Mouse (Mus musculus) embryonic facial prominence, embryonic 15.5 days (tissue): ENCODE measurements around the gene Efr3b. TPM values are rescaled to one million over a fixed set of nuclear protein-coding genes. Genes with fewer than 3 reads are reported as not detected.

Source experiments
- polyA plus RNA-seq: library from polyadenylated mRNA; unstranded; fragments of >200 nt; fragmentation: Nextera tagmentation; extraction: Ambion mirVana; gene quantifications from 2 replicates; pipeline ENCODE4 v1.2.1, GENCODE M21; 2015

The Efr3b gene
- polyA plus RNA-seq, 1 experiment from 2014 or later = 4.2 TPM

Other genes with a start within 250 kb of the Efr3b start
- gene Dnmt3a, start 232.9 kb downstream of the Efr3b start, polyA plus RNA-seq = 114 and 135 TPM in 2 replicates
- gene Pomc, start 84.0 kb downstream of the Efr3b start, polyA plus RNA-seq = 2.4 and 6.4 TPM in 2 replicates
- gene Dnajc27, start 43.7 kb upstream of the Efr3b start, polyA plus RNA-seq = 6.1 and 7.2 TPM in 2 replicates
- 16.5 and 17.4 TPM in 2 replicates for gene Adcy3, start 94.2 kb upstream of the Efr3b start, polyA plus RNA-seq
- 4.7 and 5.2 TPM in 2 replicates for gene Ptrhd1, start 195.1 kb upstream of the Efr3b start, polyA plus RNA-seq
- 12.0 and 13.6 TPM in 2 replicates for gene Cenpo, start 195.4 kb upstream of the Efr3b start, polyA plus RNA-seq